Mouse (Mus musculus): ENCODE measurements at regions not wholly inside any gene's neighbourhood (a gene's known extent, or its start where the extent isn't known, plus 50 kb on each side); places are given as distances from the start of the nearest gene placed in this dataset.

DNA sequence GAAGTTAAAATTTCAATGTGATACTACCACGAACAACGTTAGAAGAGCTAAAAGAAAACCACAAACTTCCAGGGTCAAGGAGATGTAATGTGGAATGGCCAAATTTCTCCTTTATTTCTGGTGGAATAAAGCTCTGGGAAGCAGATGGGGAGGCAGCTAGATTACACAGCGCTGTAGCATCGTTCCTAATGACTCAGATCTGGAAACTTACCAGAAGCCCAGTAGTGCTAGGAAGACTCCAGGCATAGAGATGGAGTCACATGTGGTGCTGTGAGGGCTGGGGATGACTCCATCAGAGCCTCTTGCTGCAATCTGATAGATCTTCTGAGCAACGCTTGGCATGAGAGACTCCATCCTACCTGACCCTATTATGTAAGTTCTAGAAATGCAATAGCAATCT lies 136.4 kb upstream of the Myt1l start:
- DNase-seq (ENCODE audit: low spot score), result no peak

DNA sequence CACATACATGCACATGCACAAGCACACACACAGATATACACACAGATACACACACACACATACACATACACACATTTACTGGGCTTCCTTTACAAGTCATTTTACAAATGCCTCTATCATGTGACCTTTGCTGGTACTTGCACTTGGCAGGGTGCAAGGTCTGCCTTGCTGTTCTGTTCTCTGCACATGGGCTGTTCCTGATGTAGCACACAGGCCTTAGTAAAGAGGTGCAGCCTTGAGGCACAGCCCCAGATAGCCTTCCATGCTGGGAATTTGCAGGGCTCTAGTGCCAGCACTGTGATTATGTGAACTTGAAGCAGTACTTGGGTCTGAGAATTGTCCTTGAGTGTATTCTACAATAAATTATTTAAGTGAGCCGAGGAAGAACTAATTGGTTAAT lies 133.9 kb upstream of the Myt1l start:
- DNase-seq (ENCODE audit: low spot score), result no peak

DNA sequence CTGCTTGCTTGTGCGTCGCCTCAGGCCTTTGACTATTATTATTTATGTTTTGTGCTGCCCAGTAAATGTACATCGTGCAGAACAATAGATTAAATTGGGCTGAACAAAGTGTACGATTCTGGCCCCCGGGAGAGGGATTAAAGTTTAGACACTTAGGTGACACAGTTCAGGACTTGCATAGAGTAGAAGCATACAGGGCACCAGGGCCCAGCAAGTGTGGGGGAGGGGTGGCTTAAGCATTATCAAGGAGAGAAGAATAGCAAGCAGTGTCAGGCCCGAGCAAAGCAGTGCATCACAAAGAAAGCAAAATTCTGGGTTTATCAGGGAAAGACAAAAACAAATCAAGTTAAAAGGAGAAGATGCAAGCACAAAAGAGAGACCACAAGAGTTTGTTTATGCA lies 133.3 kb upstream of the Myt1l start:
- DNase-seq (ENCODE audit: low spot score), result no peak

DNA sequence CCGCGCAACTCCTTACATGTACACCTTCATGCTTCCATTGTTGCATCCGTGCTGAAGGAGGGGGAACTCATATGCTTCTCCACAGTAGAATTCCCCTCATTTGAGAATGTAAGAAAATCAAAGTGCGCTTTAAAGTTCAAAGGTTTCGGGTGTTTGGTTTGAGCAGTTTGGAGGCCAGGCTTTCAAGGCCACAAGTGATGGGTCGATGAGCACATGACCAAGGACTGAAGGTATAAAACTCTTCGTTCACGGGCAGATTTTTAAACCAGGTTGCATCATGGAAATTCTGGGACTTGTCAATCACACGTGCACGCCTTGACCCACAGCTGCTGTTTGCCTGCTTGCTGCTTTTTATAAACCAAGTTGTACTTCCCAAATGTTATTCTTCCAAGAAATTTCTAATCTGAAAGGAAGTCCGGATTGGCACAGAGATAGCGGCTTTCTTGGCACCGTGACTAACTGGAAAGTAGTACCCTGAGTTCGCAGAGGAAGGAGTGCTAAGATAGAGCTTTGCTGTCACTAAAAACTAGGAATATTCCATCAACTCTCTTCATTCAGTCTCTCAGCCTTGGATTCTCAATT lies 132.7 kb upstream of the Myt1l start:
- no peak for DNase-seq (ENCODE audit: low spot score)

DNA sequence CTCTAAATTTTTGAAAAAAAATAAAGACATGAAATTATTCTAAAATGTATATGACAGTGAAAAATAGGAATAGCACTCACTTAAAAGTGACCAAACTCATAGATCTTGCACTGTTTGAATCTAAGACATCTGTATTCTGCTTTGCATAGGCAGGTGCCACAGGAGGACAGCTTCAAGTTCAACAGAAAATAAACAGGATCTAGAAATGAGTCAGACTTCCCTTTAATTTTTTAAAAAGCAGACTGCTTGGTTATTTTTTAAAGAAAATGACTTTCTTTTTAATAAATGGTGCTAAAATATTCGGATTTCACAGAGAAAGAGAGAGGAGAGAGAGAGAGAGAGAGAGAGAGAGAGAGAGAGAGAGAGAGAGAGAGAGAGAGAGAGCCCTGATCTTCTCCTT lies 123.8 kb upstream of the Myt1l start:
- DNase-seq (ENCODE audit: low spot score), result no peak

DNA sequence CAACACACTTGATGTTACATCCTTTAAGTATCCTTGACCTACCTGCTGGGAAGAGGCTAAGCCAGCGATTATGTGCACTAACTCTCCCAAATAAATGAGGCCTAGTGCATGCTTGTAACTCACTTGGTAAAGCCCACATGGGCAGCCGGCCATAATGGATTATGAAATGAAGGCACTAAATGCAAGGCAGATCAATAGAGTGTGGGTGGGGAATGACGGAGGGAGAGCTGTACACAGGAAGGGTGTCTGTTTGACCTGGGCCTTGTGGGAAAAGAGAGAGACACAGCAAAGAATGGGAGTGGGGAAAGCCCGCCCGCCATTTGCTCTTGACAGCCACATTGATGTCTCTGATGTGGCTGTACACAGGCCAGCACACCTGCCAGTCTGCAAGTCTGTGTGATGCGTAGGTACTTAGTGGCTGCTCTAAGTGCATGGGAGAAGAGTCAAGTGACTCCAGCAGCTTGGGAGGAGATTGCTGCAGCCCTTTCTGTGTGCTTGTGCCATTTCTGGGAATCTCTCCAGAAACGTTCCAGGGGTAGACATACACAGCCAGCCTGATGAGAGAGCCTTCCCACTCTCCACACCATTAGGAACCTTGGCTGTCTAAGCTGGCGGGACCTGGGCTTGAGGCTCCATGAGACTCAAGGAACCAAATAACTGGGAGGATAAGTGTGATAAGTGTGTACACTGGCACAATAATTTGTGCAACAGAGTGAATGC lies 118.7 kb upstream of the Myt1l start:
- no peak for DNase-seq (ENCODE audit: low spot score)

DNA sequence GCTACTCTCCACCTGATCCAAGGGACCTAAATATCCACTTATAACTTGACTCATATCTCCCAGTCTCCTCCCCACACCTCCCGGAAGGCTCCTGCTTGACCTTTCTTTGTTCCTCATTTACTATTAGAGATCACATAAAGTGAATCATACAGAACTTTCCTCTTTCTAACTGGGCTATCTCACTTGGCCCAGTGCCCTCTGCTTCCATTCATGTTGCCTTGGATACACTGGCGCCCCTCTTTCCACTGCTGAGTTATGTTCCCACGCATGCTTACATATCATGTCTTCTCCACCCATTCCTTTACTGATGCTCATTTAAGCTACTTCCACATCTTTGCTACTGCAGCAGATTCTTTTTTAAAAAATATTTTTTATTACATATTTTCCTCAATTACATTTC lies 94.2 kb upstream of the Myt1l start:
- no peak for DNase-seq (ENCODE audit: low spot score)

DNA sequence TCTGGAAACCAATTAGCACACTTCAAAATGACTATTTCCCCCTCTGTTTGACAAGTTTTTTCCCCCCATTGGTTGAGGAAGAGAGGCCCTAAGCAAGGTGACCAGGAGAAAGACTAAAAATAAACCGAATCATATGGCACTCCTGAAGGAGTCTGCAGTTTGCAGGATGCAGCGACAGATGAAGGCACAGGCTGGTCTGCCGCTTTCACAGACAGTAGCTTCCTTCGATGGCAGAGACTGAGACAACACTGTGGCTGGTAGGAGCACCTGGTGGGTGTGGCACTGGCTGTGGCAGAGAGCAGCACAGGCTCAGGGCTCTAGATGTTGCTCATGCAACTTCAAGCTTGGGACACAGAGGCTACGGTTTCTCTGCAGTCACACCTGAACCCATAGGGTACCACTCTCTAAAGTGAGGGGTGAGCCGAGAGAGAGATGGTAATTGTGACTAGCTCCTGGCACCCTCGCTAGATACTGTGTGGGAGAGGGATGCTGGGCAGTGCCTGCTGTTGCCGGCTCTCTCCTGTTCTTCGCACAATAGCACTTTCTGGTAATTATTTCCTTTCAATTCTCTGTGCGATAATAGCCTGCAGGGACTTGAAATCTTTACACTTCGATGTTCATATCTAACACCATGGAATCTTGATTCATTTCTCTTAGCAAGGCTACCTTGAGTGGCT lies 88.7 kb upstream of the Myt1l start:
- DNase-seq (ENCODE audit: low spot score), result no peak

DNA sequence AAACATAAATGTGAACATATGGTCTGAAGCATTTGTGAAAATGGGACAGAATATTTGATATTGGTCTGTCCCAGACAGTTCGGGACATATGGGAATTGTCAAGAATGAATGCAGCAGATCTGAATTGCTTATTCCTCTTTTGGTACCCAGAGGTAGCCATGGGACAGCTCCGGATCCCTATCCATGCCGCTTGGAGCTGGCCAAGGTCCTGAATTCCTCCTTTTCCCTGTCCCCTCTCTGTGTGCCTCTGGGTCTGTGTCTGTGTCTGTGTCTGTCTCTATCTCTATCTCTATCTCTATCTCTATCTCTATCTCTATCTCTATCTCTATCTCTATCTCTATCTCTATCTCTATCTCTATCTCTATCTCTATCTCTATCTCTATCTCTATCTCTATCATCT lies 63.0 kb upstream of the Myt1l start:
- DNase-seq (ENCODE audit: low spot score), result peak; percentile 8
